Mouse (Mus musculus): ENCODE data around the gene Fzr1.

Gene Fzr1

DNA sequence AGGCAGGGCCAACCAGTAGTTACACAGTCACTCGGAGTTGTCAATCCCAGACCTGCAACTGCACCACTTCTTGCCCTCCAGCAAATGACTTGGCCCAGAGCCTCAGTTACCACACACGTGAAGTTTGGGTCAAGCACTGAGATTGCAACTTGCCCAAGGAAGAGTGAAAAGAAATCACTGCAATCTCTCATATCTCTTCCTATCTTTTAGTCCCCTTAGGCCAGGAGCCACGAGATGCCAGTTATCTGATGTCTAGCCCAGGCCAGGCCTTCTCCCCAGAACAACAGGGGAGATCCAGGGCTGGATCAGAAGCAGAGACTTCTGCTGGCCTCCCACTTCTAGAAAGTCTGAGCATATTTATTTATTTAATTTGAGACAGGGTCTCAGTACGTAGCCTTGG lies 22.8 kb downstream of the Fzr1 start:
- no peak for DNase-seq (ENCODE audit: low spot score)

DNA sequence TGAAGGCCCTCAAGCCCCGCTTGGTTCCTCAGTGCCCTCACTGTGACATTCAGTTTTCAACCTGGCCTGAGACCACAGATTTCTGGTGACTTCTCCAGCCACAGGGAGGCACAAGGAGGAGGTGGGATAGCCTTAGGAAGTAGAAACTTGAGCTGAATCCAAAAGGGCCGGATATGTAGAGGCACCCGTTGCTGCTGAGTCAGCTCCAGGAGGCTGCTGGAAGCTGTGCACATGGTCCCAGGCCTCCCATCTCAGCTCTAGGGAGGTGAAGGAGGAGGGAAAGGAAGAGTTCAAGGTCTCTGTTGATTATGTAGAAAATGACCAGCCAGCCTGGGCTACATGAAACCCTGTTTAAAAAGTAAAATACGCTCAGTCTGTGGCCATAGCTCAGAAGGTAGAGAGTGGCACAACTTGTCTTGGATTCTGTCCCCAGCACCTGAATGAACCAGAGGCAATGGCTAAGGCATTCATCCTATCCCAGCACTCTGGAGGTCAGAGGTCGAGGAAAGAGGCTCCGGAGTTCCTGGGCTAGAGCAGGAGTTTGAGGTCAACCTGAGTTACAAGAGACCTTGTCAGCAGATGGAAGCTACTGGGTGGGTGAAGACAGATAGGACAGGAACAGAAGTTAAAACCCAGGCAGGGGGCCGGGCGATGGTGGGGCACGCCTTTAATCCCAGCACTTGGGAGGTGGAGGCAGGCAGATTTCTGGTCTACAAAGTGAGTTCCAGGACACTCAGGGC lies 23.4 kb downstream of the Fzr1 start:
- no peak for DNase-seq (ENCODE audit: low spot score)

DNA sequence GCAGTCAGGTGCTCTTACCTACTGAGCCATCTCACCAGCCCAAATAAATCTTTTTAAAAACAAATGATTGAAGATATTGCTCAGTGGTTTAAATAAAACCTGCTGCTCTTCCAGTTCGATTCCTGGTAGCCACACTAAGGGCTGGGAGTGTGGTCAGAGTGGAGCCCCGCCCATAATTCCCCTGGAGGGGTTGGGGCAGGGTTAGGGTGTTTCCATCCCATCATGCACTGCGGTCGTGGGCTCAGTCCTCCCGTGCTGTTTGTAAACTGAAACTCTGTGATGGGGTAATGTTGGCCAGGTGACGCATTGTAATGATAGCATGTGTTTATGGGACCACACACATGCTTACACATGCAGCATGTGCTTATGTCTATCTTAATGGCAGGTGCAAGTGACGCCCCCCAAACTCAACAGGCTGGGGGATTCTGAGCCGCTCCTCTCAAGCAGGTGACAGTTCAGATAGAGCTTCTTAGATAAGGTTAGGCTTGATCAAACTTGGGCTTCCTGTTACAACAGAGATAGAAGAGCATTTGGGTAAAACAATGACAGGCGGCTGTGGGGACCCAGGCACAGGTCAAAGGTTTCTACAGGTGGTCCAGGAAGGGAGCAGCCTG lies 26.5 kb downstream of the Fzr1 start:
- DNase-seq (ENCODE audit: low spot score) = no peak

DNA sequence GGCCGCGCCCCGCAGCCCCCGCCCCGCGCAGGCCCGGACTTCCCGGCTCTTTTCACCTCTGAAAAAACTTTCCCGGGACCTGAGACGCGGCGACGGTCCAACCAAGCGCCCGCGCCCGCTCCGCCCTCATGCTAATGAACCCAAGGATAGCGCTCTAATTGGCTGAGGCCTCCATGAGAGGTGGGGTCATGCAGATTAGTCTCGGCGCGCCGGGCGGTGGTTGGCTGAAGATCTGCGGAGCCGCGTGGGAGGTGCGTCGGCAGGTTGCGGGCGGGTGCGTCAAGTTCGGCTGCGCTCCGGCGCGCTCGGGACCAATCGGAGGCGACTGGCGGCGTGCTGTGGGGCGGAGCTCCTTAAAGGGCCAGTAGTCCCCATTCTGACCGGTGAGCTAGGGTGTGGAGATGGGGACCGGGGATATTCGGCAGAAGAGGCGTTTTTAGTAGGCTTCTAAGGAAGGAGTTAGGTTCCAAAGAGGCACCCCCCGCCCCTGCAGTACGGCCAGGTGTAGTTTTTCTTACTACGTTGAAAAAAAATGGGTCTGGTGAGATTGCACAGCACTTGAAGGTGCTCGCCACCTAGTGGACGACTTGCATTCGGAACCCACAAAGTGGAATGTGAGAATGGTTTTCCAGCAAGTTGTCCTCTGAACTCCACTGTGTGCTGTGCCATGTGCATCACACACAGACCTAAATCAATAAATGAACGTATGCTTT lies 27.8 kb downstream of the Fzr1 start, which contains the start of gene Hmg20b:
Gene Hmg20b, minus strand, starts transcription at position 130 of the 713 bp plus-strand sequence.
- peak; percentile 99 for DNase-seq (ENCODE audit: low spot score)

DNA sequence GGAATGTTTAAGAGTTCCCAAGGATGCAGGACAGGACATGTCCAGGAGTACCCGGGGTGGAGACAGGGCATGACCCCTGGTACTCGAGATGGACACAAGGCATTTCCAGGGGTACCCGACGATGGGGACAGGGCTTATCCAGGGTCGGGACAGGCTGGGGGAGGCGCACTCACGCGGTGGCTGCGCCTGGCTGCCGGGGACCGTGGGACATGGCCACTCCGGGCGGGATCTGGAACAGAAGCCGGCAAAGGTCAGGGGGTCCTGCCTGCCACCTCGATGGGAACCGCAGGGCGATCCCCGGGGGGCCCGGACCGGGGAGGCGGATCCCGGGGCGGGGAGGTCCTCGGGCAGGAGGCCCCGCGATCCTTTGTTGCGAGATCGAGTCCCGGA lies 28.4 kb downstream of the Fzr1 start:
- DNase-seq (ENCODE audit: low spot score) = no peak

DNA sequence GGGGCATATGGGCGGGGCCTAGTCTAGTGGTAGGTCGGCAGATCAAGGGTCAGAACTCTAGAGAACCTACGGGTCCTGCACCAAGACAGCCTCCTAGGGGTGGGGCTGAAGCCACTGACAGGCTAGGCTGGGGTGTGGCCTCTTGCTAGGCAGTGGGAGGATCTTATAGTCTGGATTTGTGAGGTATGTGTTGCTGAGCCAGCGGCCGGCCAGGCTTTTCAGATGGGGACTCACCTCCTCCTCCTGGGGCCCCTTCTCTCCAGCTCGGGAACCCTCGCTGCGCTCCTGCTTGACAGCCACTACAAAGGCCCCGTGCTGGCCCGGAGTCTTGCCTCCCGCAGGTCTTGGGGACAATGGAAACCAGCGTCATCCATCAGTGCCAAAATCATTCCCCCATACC lies 29.2 kb downstream of the Fzr1 start:
- no peak for DNase-seq (ENCODE audit: low spot score)

DNA sequence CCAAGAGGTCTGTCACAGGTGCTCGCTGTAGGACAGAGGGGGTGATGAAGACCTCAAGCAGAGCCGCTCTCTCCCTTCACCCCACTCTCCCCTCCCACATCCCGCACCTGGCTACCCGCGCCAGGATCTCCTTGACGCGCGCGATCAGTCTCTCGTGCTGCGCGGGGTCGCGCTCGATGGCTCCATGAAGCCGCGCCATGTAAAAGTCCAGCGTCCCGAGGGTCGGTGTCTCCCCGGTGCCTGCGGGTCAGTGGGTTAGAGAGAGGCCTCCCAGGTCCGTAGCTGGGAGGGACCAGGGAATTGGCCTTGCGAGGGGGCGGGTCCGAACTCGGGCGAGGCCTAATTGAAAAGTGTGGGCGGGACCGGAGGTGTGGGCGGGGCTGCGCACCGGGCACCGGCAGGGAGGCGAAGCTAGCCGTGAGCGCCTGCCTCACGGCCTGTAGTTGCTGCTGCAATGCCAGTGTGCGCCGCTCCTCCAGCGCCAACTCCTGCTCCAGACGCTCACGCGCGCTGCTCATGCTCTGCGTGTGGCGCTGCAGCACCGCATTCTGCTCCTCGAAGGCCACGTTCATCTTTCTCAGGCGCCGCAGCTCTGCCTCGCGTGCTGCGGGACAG lies 31.8 kb downstream of the Fzr1 start:
- peak; percentile 73 for DNase-seq (ENCODE audit: low spot score)

DNA sequence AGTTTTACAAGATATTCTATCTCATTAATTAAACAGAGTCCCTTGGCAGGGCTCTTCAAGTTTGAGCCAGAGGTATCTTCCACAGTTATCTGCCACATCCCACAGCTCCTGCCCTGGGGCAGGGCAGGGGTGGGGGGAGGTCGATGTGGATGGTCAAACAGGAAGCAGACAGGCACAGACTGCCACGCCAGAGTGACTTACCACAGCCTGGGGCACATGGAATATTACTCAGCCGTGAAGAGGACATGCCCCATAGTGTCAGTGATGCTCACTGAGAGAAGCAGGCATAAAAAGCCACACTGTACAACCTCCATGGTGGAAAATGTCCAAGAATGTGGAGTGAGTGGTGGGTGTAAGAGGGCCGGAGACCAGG lies 33.2 kb downstream of the Fzr1 start:
- no peak for DNase-seq (ENCODE audit: low spot score)

DNA sequence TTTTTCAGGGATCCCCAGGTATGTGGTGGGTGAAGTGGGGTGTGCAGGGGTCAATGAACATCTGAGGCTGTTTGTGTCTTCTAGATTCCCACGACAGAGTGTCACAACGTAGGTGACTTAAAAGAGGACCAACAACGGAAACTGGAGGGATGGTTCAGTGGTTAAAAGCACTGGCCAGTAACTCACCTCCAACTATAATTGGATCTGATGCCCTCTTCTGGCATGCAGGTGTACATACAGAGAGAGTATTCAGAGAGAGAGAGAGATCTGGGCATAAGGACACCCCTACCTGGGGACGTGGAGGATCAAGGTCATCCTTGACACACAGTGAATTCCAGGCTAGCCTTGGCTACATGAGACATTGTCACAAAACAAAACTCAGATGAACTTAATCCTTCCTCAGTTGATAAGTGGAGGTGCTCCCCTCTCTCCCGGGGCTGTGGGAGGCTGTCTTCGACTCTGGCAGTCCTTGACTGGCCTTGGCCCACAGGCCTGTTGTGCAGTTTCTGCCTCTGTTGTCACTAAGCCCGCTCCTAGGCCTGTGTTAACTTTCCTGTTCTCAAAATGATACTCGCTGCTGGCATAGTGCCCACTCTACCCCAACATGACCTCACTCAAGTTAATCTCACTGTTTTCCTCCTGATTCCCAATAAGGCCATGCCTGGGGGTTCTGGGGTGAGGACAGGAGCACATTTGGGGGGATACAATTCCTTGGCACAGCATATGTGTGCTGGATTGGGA lies 33.7 kb downstream of the Fzr1 start:
- no peak for DNase-seq (ENCODE audit: low spot score)

DNA sequence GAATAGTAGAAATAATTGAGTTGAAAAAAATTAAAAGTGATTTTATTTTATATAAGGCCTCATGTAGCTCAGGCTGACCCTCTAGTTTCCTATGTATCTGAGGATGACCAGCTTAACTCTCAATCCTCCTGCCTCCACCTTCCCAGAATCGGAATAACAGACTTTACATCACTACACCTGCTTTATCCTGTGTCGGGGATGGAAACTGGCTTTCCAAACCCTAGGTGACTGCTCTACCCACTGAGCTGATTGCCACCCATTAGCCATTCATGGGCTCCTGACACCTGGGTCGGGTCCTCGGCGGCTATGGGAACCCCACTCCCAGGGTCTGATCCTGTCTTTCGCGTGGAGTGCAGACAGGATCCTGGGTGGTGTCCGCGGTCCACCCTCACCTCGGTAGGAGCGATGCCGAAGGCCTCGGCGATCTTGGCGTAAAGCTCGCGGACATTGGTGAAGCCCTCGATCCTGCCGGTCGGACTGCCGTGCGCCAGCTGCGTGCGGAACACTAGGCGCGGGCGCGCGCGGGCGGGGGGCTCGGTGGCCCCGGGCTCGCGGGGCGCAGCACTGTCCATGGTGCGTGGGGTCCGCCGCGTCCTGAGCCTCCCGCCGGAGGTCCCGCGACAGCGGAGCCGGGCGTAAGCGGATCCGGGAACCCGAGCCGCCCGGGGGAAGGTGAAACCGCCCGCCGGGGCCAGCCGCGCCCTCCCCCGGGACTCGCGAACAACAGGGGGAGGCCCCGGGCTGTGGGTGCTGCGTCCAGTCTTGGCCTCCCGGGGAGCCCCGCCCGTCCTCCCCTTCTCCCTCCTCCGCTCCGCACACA lies 35.4 kb downstream of the Fzr1 start, which contains the start of gene Gipc3:
Gene Gipc3, minus strand, starts transcription at position 581 of the 820 bp plus-strand sequence.
- no peak for DNase-seq (ENCODE audit: low spot score)

DNA sequence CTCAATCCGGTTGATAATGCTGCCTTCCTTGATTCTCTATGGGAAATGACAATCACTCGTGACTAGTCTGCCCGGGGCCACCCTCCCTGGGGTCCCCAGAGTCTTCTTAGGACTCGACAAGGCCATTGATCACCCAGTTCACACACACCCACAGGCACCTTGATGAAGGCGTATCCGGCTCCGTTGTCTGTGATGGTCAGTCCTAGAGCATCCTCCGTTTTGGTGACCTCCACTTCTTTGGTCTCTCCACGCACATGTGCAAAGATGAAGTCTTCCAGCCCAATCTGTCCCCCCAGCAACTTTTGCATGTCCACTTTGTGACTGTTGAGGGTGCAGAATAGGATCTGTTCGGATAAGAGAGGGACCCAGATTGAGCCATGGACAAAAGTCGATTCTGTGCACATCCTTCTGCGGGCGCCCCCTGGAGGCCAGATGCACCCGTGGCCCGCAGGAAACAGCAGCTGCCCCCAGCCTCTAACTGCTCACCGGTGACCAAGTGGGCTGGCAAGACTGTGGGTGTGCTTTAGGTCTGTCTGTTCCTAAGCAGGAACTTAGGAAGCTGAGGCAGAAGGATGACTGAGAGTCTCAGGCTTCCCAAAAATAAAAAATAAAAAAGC lies 36.9 kb downstream of the Fzr1 start:
- peak; percentile 82 for DNase-seq (ENCODE audit: low spot score)

DNA sequence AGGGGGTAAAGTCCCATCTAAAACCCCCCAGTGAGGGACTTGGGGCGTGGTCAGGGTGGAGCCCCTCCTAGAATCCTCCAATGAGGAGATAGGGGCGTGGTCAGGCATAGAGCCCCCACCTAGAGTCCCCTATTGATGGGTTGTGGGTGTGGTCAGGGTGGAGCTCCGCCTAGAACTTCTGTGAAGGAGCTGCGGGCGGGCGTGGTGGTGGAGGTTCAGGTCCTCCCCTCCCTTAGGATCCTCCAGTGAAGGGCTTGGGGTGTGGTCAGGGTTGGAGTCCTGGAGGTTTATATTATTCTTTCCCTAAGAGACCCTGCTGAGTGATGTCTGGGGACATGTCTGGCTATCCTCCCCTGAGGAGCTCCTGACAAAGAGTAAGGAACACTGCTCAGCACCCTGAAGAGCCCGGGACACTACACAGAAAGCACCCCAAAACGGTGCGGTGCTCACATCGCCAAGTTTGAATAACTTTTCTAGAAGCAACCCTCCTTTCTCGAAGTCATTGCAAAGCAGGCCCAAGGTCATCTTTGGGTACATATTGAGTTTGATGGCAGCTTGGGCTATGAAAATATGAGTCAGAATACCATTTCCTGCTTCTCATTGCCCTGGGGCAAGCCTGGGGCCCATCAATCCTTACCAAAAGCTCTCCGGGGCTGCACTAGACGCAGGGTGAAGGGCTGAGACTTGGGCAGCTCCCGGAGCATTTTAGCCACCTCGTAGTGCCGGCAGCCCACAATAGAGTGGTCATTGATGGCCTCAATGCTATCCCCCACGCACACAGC lies 37.6 kb downstream of the Fzr1 start:
- no peak for DNase-seq (ENCODE audit: low spot score)

DNA sequence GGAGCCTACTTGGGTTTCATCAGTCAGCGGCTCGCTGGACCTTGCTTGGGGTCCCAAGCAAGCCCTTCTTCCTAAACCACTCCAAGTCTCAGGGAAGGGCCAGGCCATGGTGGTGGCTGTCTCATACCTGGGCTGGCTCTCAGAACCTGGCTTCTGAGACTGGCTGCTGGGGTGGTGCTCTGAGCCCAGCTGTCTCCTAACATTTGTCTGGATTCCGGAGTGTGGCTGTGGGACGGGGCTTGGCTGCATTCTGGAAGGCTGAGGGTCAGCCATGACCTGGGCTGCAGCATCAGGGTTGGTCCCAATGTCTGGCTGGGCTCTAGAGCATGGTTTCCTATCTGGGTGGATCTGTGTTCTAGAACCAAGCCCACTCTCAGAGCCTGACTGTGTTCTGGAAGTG lies 41.8 kb downstream of the Fzr1 start:
- no peak for DNase-seq (ENCODE audit: low spot score)

DNA sequence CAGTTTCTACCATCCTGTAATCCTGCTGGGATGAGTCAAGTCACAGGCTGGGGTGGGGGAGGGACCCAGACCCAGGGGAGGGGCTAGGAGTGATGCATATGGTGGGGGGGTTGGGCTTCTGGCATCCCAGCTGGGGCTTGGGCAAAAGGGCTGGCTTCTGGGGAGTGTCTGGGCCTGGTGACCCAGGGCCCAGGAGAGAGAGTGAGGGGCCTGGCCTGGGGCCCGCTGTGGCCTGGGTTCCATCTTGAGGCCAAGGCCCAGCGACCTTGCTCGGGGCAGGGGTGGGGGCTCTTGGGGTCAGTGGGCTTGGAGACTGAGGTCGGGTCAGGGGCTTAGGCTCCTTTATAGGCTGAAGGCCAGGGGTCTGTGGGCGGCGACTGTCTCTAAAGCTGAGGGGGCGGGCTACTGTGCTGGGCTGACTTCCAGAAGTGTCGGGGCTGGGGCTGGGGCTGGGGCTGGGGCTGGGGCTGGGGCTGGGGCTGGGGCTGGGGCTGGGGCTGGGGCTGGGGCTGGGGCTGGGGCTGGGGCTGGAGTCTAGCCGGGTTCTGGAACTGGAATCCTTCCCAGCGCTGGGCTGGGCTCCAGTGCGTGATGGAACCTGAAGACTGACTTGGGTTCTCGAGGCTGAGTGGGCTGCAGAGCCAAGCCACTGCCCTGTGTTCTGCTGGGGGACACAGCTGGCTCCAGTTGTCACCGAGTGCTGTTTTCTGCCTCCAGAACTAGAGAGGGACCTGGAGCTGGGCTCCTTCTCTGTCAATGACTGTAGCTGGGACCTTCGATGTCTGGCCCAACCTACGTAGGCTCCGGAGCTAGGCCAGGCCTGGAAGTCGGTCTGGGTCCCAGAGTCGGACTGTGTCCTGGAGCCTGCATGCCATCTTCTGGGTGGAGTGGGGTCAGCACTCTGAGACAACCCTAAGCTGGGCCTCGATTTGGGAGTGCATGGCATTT lies 42.6 kb downstream of the Fzr1 start:
- no peak for DNase-seq (ENCODE audit: low spot score)

DNA sequence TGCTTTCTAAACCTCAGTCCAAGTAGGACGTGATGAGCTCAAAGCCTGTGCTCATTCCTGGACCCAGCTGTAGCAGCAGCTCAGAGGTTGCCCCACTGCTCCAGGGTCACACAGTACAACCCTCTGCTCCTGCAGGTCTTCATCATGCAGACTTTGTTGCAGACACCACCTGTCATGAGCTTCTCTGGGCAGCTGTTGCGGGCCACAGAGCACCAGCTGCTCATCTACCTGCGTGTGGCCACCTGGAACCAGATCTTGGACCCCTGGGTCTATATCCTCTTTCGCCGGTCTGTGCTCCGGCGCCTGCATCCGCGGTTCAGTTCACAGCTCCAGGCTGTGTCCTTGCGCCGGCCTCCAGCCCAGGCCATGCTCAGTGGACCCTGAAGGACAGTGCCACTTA lies 44.0 kb downstream of the Fzr1 start:
- no peak for DNase-seq (ENCODE audit: low spot score)

DNA sequence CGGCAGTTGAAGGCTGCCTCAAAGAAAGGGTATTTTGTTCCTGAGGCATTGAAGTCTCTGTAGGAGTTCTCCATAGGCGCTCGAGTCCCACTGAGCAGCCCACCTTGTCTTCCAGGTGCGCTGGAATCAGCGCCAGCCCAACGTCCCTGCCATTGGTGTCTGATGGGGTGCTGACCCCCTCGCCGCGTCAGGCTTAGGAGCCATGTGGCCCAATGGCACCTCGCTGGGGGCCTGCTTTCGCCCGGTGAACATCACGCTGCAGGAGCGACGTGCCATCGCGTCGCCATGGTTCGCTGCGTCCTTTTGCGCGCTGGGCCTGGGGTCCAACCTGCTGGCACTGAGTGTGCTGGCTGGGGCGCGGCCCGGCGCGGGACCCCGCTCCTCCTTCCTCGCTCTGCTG lies 46.0 kb downstream of the Fzr1 start:
- DNase-seq (ENCODE audit: low spot score) = no peak

DNA sequence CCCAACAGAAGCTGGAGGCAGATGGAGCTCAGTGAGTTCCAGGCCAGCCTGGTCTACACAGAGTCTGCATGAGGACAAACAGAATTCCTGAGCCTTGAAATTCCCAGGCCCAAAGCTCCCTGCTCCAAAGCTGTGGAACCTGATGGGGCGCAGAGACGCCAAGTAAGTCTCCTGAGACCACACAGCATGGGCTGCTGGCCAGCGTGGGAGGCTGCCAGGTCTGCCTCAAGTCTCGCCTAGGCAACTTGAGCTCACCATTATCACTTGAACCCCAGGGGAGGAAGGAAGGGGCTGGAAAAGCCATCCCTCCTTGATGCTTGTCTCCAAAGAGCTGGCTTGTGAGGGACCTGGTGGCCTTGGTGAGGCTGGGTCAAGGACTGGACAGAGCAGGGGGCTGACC lies 48.3 kb downstream of the Fzr1 start:
- no peak for DNase-seq (ENCODE audit: low spot score)

DNA sequence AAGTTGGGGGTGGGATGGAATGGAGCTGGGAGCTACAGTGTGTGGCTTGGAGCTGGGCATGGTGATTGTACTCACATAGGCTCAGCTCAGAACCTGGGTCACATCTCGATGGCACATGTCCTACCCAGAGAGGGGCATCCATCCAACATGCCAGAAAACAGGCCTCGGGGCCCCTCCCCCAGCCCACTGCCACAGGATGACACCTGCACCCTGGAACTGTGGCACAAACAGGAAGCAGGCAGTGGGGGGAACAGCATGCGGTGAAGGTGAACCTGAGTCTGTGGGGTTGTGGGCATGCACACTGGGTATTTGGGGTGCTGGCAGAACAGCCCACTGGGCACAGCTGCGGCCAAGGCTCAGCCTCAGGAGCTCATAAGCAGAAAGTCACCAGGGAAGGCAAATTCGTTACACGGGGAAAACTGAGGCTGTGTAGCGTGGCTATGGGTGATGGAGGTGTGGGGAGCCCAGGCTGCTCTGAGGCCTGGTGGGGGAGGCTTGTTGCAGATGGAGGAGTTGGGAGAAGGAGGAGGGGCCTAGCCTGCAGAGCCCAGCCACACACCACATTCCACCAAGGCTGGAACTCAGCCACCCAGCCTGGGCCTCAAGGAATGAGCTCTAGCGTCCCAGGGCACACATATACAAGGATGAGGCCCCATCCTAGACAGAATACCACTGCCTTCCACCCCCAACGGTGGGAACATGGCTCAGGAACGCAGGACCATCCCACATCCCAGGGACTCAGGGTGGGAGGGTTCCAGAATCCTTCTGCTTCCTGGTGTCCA lies 48.9 kb downstream of the Fzr1 start:
- no peak for DNase-seq (ENCODE audit: low spot score)

Measured in retina, embryonic 14.5 days (tissue).